Mouse (Mus musculus): Measurements from ENCODE around the gene Dok1.

DNA sequence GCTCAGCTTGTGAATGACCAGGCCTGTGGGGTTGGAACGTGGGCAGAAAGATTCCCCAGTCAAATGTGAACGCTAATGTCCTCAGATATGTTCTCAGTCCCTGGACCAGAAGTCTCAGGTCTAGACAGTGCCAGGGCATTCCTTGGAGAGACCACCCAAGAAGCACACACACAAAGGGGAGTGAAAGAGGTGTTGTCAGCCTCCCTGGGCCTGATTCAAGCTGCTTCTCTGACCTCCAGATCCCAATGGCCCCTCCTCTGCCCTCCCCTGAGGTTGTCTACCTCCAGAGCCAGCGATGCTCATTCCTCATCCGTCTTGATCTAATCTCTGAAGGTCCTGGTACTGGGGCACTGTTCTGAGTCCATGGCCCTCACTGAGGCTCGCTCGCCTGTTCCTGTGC lies 10.3 kb upstream of the Dok1 start:
- TF ChIP-seq POLR2A (IDR thresholded peaks at IDR 0.05; ENCODE audit: insufficient read depth, low read length): no peak
- TF ChIP-seq CTCF (IDR thresholded peaks at IDR 0.05; ENCODE audit: low read depth, low read length): no peak
- TF ChIP-seq EP300 (IDR thresholded peaks at IDR 0.05; ENCODE audit: insufficient read depth, low read depth, low read length): no peak
